Mouse (Mus musculus) monocyte, adult 2 months (primary cell): Measurements from ENCODE around the gene Atm.
A peak's percentile ranks its signal among the peaks of the same experiment; 100 is the strongest.

ENCODE experiments used
- DNase-seq, 2 experiments: peaks; one replicate each; pipeline ENCODE4 v3.0.0; 2022; ENCODE audit warnings: low spot score in 2 of 2, low read depth in 1 of 2

Atm gene

GRCm38 (mm10) chr9:53536558-53537320 lies at the start of gene Atm, which contains the start of gene Npat:
Atm (minus strand) TSS chr9:53536740.
Npat (plus strand) TSS chr9:53537047.
- peak; percentile 99 to 100 for DNase-seq

GRCm38 (mm10) chr9:53581870-53582269 lies 45.3 kb upstream of the Atm start:
- DNase-seq: no peak

GRCm38 (mm10) chr9:53575721-53576120 lies 39.2 kb upstream of the Atm start:
- no peak for DNase-seq

GRCm38 (mm10) chr9:53572516-53573307 lies 36.2 kb upstream of the Atm start:
- DNase-seq: no peak

- no peak for DNase-seq
These were observed 34.1 kb upstream of the Atm start for GRCm38 (mm10) chr9:53570662-53571061.

GRCm38 (mm10) chr9:53537336-53537965 lies 911 bp upstream of the Atm start:
- DNase-seq: no peak

GRCm38 (mm10) chr9:53535416-53536320 lies 872 bp downstream of the Atm start:
- no peak for DNase-seq

GRCm38 (mm10) chr9:53517373-53518009 lies 19.0 kb downstream of the Atm start:
- no peak for DNase-seq

- DNase-seq: no peak
These were observed 22.4 kb downstream of the Atm start for GRCm38 (mm10) chr9:53514091-53514490.

GRCm38 (mm10) chr9:53508053-53508452 lies 28.5 kb downstream of the Atm start:
- DNase-seq: no peak

GRCm38 (mm10) chr9:53485886-53486285 lies 50.7 kb downstream of the Atm start:
- DNase-seq: no peak

- DNase-seq: no peak
These were observed 63.6 kb downstream of the Atm start for GRCm38 (mm10) chr9:53472806-53473518.

DNA sequence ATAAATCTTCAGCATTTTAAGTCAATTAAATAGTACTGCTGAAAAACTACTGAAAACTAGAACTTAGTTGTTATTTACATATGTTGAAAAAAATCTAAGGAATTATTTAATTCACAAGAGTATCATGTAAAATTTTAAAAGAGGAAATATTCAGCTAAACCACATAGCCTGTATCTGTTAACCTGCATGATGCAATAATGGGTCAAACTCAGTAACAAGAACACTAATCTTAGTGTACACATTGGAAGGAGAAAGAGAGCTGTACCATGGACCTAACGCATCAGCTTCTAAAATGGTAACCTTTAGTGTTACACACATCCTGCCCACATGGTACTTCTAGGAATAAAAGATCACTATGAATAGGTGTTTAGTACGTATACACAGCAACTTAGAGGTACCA lies 84.5 kb downstream of the Atm start:
- no peak for DNase-seq

- DNase-seq: no peak
These were observed 85.9 kb downstream of the Atm start for GRCm38 (mm10) chr9:53450609-53451008.

GRCm38 (mm10) chr9:53435830-53436570 lies 100.5 kb downstream of the Atm start:
- no peak for DNase-seq

GRCm38 (mm10) chr9:53427638-53428037 lies 108.9 kb downstream of the Atm start:
- no peak for DNase-seq

DNA sequence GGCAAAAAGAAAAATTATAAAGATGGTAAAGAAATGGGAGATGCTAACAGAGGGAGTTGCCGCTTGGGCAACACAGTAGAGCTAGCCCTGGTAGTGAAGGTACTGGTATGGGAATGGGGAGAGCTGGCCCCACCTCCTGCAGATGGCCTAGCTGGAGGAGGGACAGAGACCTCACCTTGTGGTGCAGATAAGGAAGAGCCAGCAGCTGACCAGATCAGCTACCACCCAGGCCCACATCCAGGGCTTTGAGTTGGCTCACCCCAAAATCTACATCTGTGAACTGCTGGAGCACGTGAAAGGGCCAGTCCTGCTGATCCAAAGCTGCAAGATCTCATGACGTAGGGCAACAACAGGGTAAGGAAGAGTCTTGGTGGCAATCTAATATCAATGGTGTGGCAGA lies 109.8 kb downstream of the Atm start:
- no peak for DNase-seq

DNA sequence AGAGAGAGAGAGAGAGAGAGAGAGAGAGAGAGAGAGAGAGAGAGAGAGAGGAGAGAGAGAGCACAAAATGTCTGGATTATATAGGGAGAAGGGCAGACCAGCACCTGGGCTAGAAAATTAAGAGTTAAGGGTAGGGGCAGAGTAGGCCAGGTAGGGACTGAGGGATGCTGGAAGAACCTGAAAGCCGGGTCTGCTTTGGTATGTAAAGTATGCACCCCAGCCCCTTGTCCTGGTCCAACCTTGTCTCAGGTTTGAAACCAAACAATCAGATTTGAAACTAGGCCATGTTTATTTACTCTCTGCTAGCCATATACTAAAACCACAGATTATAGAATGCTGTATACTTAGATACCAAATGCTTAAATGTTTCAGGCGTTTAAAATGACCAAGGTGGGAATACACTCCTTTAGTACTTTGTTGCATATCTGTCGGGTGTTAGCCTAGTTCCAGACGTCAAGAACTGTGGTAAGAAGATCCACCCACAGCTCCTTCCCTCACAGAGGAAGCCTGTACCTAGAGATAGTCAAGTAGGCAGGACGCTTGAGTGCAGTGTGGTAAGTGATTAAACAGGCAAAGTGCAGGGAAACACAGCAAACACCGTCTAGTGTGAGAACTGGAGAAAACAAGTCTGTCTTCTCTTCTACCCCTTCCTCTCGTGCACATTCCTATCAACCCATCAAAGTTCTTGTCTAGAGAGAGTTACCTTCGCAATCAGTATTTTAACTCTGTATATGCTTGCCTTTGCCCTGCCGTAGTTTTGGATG lies 114.2 kb downstream of the Atm start:
- no peak for DNase-seq
